Mouse (Mus musculus) CH12.LX (cell line): ENCODE results near the gene M6pr.

Experiments used
- CTCF ChIP-seq, 2 experiments: IDR thresholded peaks in 1 of 2; conservative IDR thresholded peaks in 1 of 2; 2 replicates each; pipeline ENCODE4 v1.5.1; 2011 to 2012; ENCODE audit warnings: low read depth in 2 of 2, low read length in 2 of 2, improper control_type of control experiment in 1 of 2, inconsistent platforms in 1 of 2, mild to moderate bottlenecking in 1 of 2, moderate library complexity in 1 of 2
- KAT2A ChIP-seq: IDR thresholded peaks from 2 replicates; pipeline ENCODE4 v1.6.1; 2012; ENCODE audit warnings: low read length, improper control_type of control experiment, inconsistent platforms; ENCODE audit not compliant: insufficient replicate concordance

- no peak for TF ChIP-seq CTCF (conservative IDR thresholded peaks at IDR 0.05 in 1 of 2, IDR thresholded peaks at IDR 0.05 in 1 of 2; ENCODE audit: low read depth in 2 of 2, low read length in 2 of 2)
- TF ChIP-seq KAT2A: no peak
Observed at GRCm38 (mm10) chr6:122274546-122274945, 34.0 kb upstream of the M6pr start.
